Mouse (Mus musculus): Measurements from ENCODE around the gene Dgkh. TPM values are rescaled to one million over a fixed set of nuclear protein-coding genes. Genes with fewer than 3 reads are reported as not detected.
"Not testable (repeated sequence)": the region's sequence is repeated elsewhere in the genome, so short reads cannot be mapped to it uniquely, and the experiment has no call there.

Dgkh gene
- polyA plus RNA-seq, 1 experiment: 1.2 TPM

- no peaks in the 10 kb centered on the region for H3K79me2 ChIP-seq (ENCODE audit: control insufficient read depth, insufficient read depth)
Observed at GRCm38 (mm10) chr14:78725307-78725956, 7.1 kb downstream of the Dgkh start.

GRCm38 (mm10) chr14:78724414-78725306 lies 7.9 kb downstream of the Dgkh start:
- H3ac ChIP-seq (ENCODE audit: control insufficient read depth, insufficient read length, low read depth): peak overlapping the region; percentile 67
- H3K27me3 ChIP-seq (ENCODE audit: control insufficient read depth, insufficient read depth, insufficient read length): no peaks in the 10 kb centered on the region
- no peak for TF ChIP-seq FOSL1 (IDR thresholded peaks at IDR 0.05; ENCODE audit: insufficient read depth, low read length, poor library complexity, severe bottlenecking)
- no peak for TF ChIP-seq MYOG (IDR thresholded peaks at IDR 0.05; ENCODE audit: control insufficient read depth, extremely low read depth, insufficient read length)
- TF ChIP-seq USF1 (IDR thresholded peaks at IDR 0.05; ENCODE audit: low read depth): no peak
- TF ChIP-seq CTCF (IDR thresholded peaks at IDR 0.05; ENCODE audit: control insufficient read depth, insufficient read depth, insufficient read length): no peak
- no peak for TF ChIP-seq MYOD1 (IDR thresholded peaks at IDR 0.05; ENCODE audit: control insufficient read depth, insufficient read length, low read depth)
- no peak for TF ChIP-seq MAX (IDR thresholded peaks at IDR 0.05)
- TF ChIP-seq CEBPB (IDR thresholded peaks at IDR 0.05; ENCODE audit: low read depth): no peak
- H3K36me3 ChIP-seq (ENCODE audit: control insufficient read depth, insufficient read depth): no peaks in the 10 kb centered on the region
- H3K79me3 ChIP-seq (ENCODE audit: low read depth): no peaks in the 10 kb centered on the region
- no peaks in the 10 kb centered on the region for H3K79me2 ChIP-seq (ENCODE audit: control insufficient read depth, insufficient read depth)
- peak overlapping the region; percentile 24 for H3K4me3 ChIP-seq (ENCODE audit: insufficient read depth, poor library complexity, severe bottlenecking)

More at GRCm38 (mm10) chr14:78725307-78725956, 7.1 kb downstream of the Dgkh start:
- Histone ChIP-seq H3K27me3 (ENCODE audit: control insufficient read depth, insufficient read depth, insufficient read length) (no peaks in the 10 kb centered on the region), H3K79me3 (ENCODE audit: low read depth) (no peaks in the 10 kb centered on the region), H3K4me3 (ENCODE audit: insufficient read depth, poor library complexity, severe bottlenecking) (peak overlapping the region; percentile 24), H3K36me3 (ENCODE audit: control insufficient read depth, insufficient read depth) (no peaks in the 10 kb centered on the region), H3ac (ENCODE audit: control insufficient read depth, insufficient read length, low read depth) (peak overlapping the region; percentile 67)
- TF ChIP-seq MYOD1 (IDR thresholded peaks at IDR 0.05; ENCODE audit: control insufficient read depth, insufficient read length, low read depth) (no peak), USF1 (IDR thresholded peaks at IDR 0.05; ENCODE audit: low read depth) (no peak), MAX (IDR thresholded peaks at IDR 0.05) (no peak), CEBPB (IDR thresholded peaks at IDR 0.05; ENCODE audit: low read depth) (no peak), CTCF (IDR thresholded peaks at IDR 0.05; ENCODE audit: control insufficient read depth, insufficient read depth, insufficient read length) (no peak), MYOG (IDR thresholded peaks at IDR 0.05; ENCODE audit: control insufficient read depth, extremely low read depth, insufficient read length) (no peak), FOSL1 (IDR thresholded peaks at IDR 0.05; ENCODE audit: insufficient read depth, low read length, poor library complexity, severe bottlenecking) (no peak)

GRCm38 (mm10) chr14:78723655-78724054 lies 8.9 kb downstream of the Dgkh start:
- not testable (repeated sequence) for H3K36me3 ChIP-seq (ENCODE audit: control insufficient read depth, insufficient read depth); H3K79me2 ChIP-seq (ENCODE audit: control insufficient read depth, insufficient read depth); H3K27me3 ChIP-seq (ENCODE audit: control insufficient read depth, insufficient read depth, insufficient read length); H3K79me3 ChIP-seq (ENCODE audit: low read depth); H3ac ChIP-seq (ENCODE audit: control insufficient read depth, insufficient read length, low read depth); H3K4me3 ChIP-seq (ENCODE audit: insufficient read depth, poor library complexity, severe bottlenecking)

GRCm38 (mm10) chr14:78722031-78722430 lies 10.5 kb downstream of the Dgkh start:
- Histone ChIP-seq H3K4me3 (ENCODE audit: insufficient read depth, poor library complexity, severe bottlenecking) (no peak overlapping the region), H3K36me3 (ENCODE audit: control insufficient read depth, insufficient read depth) (no peaks in the 10 kb centered on the region), H3K79me3 (ENCODE audit: low read depth) (no peaks in the 10 kb centered on the region)

GRCm38 (mm10) chr14:78716035-78716434 lies 16.5 kb downstream of the Dgkh start:
- H3K36me3 ChIP-seq (ENCODE audit: control insufficient read depth, insufficient read depth): no peaks in the 10 kb centered on the region
- H3ac ChIP-seq (ENCODE audit: control insufficient read depth, insufficient read length, low read depth): no peak overlapping the region
- no peaks in the 10 kb centered on the region for H3K79me3 ChIP-seq (ENCODE audit: low read depth)
- TF ChIP-seq FOSL1 (IDR thresholded peaks at IDR 0.05; ENCODE audit: insufficient read depth, low read length, poor library complexity, severe bottlenecking): no peak
- TF ChIP-seq USF1 (IDR thresholded peaks at IDR 0.05; ENCODE audit: low read depth): no peak
- no peak for TF ChIP-seq MYOG (IDR thresholded peaks at IDR 0.05; ENCODE audit: control insufficient read depth, extremely low read depth, insufficient read length)
- no peak for TF ChIP-seq MAX (IDR thresholded peaks at IDR 0.05)
- no peak for TF ChIP-seq MYOD1 (IDR thresholded peaks at IDR 0.05; ENCODE audit: control insufficient read depth, insufficient read length, low read depth)
- no peak for TF ChIP-seq CTCF (IDR thresholded peaks at IDR 0.05; ENCODE audit: control insufficient read depth, insufficient read depth, insufficient read length)
- no peak for TF ChIP-seq CEBPB (IDR thresholded peaks at IDR 0.05; ENCODE audit: low read depth)
- no peak overlapping the region for H3K4me3 ChIP-seq (ENCODE audit: insufficient read depth, poor library complexity, severe bottlenecking)
- no peaks in the 10 kb centered on the region for H3K79me2 ChIP-seq (ENCODE audit: control insufficient read depth, insufficient read depth)
- no peaks in the 10 kb centered on the region for H3K27me3 ChIP-seq (ENCODE audit: control insufficient read depth, insufficient read depth, insufficient read length)

More at GRCm38 (mm10) chr14:78722031-78722430, 10.5 kb downstream of the Dgkh start:
- no peak overlapping the region for H3ac ChIP-seq (ENCODE audit: control insufficient read depth, insufficient read length, low read depth)
- no peaks in the 10 kb centered on the region for H3K27me3 ChIP-seq (ENCODE audit: control insufficient read depth, insufficient read depth, insufficient read length)
- H3K79me2 ChIP-seq (ENCODE audit: control insufficient read depth, insufficient read depth): no peaks in the 10 kb centered on the region
- no peak for TF ChIP-seq MYOD1 (IDR thresholded peaks at IDR 0.05; ENCODE audit: control insufficient read depth, insufficient read length, low read depth)
